Mouse (Mus musculus): Measurements from ENCODE around the gene Ptk7.

Ptk7 gene

DNA sequence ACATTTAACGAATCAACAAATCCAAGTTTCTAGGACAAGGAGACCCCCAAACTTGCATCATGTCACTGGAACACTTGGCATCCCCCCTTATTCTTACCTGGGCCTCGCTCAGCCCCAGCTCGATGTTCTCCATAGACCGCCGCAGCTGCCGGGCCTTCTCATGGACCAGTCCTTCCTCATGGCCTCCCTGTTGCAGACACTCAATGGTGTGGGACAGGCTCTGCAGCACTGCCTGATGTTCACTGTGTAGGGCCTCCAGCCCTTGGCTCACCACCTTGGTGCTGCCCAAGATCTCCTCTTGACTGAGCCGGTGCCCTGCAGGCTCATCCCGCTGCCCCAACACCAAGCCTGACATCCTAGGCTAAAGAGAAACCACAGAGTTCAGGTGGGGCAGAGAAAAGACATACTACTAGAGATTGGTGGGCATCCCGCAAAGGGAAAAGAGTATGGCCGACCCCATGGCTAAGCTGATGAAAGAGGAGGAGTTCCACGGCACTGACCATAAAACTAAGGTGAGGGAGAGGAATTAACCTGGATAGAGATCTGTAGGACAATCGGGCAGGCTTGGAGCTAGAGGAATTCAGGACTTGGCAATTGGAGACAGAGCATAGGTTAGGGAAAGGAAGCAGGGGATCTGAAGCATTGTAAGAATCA is 15.0 kb upstream of the Ptk7 start:
- no peak for DNase-seq

GRCm38 (mm10) chr17:46642060-46642459 is 12.8 kb upstream of the Ptk7 start:
- no peak for DNase-seq

DNA sequence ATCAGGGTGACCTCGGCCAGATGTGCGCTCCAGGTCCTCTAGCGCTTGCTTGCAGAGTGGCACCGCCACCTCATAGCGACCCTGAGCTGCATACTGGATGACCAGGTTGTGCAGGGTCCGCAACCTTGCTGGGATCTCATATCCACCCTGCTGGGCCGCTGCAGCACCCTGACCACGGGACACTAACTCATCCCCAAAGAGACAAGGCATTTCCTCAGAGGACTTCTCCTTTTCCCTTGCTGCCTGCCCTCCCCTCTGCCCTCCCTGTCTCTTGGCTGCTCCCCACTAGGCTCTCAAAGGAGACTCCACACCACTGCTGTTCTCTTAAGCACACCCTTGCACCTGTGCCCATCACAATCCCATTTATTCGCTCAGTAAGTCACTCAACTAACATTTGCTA is 10.6 kb upstream of the Ptk7 start:
- DNase-seq = no peak

DNA sequence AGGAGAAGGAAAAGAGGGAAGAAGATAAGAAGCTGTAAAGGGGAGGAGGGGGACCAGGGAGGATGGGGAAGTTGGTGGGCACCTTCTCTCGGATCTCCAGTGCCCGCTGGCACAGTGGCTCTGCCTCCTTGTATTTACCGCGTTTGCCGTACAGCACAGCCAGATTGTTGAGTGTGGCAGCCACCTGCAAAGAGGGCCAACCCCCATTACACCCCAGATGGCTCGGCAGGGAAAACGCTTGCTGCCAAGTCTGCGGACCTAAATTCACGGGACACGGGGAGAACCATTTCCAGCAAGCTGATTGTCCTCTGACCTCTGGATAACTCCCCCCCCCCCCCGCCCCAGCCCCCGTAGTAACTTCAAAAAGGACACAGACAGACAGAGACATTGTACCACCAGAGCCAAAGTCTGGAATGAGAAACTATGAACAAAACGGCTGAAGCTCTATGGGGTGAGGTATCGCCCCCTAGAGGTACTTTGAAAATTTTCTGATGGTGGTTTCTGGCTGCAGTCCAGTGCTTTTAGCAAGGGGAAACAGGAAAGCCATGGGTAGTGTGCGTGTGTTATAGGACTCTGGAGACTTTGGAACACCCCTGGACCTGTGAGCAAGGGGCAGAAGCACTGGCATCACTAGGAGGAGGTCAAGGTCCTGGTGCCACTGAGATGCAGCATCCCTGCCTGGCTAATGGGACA is 7.7 kb upstream of the Ptk7 start:
- DNase-seq = peak; percentile 87

DNA sequence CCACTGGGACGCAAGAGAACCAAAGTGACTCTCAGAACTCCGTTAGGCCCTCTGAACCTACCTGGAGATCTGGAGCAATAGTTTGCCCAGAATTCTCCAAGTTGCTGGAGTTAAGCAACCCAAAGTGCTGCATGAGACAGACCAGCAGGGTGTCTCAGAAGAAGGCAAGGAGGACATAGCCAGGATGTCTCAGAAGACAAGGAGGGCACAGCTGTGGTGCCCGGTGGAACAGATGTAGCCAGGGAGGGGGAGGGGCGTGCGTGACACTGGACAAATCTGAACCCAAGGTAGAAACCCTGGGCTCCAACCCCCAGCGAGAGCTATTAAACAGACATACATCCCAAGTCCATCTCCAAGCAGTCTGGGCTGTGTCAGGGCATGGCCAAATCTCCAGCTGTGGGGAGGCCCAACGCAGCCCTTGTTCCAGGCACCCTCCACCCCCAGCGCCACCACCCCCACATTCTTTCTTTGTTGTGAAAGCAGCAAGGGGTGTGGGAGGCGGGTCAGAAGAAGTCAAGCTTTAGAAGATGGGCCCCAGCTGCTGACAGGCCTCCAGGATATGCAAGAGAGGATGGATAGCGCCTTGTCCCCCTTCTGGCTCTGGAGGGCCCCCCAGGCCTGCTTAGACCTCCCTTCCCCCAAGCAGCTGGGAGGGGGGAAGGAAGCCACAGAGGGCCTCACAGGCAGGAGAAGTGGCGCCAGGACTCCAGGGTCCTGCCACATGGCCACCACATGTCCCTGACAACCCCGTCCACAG is 559 bp upstream of the Ptk7 start:
- DNase-seq = peak; percentile 79

DNA sequence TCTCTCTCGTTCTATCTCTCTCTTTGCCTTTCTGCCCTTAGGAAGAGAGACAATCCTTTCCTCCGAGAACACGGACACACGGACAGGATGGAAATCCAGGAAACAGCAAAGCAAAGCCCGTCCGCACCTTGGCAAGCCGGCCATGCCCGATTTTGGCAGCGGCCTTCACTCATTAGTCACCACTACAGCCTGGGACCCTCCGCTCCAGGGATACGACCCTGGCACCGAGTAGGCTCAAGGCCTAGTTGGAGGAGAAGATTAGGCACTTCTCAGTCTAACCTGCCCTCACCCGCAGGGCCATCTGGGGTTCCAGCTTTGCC is 873 bp downstream of the Ptk7 start:
- DNase-seq = no peak

DNA sequence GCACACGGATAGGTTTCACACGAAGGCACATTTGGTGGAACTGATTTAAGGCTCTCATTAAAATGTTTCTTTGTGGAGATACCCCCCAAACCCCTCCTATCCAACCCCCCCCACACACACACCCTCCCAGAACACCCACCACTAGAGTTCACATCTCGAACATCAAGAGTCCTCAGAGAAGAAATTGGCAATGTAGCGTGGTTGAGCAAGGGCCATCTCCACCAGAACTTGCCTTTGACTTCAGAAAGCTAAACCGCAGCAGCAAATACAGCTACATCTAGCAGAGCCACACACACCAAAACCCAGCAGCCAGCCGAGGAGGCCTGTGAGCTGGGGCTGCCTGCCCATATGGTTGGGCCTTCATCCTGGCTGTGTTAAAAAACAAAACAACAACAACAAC is 1.9 kb downstream of the Ptk7 start:
- DNase-seq = peak; percentile 37

DNA sequence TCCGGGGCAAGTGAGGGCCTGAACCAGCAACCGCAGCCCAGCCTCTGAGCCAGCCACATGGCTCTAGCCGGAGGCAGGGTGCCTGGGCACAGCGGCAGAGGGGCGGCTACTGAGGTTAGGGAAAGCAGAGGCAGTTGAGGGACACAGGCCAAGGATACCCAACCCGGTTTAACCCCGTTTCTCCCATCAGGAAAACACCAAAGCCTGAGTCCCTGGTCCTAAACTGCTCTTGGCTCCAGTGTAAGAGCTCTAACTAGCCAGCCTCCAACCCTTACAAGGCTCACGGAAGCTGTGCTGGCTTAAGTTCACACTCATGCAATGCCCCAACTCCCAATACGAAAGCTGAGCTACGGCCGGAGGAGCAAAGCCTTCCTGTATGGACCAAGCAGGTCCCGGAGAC is 4.7 kb downstream of the Ptk7 start:
- DNase-seq = no peak

DNA sequence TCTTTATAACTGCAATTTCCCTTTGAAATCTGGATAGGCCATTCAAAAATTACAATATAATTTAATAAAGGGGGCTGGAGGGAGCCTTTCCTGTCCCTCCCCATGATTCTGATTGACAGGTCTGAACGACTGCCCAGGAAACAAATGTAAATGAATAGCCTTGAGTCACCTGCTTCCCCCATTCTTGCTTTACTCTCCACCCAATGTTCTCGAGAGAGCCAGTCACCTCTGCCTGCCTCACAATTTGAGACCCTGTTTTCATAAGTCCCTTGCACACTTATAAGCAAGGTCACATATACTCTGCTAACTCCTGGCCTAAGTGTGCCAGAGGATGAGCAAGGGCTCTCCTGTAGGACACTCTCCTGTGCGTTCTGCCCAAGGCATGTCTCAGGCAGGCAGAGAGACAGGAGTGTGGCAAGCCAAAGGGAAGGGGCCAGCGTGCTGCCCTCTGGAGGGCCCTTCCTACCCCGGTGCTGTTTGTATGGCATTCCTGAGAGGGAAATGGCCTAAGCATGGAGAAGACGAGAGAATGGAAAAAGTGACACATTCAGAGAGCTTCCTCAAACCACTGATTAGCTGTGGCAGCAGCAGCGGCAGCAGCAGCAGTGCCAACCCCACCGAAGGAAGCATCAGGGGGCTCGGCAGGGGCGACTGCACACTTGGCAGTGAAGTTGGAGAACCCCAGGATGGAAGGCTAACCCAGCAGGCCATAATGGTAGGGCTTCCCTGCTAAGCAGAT is 5.3 kb downstream of the Ptk7 start:
- peak; percentile 43 for DNase-seq

DNA sequence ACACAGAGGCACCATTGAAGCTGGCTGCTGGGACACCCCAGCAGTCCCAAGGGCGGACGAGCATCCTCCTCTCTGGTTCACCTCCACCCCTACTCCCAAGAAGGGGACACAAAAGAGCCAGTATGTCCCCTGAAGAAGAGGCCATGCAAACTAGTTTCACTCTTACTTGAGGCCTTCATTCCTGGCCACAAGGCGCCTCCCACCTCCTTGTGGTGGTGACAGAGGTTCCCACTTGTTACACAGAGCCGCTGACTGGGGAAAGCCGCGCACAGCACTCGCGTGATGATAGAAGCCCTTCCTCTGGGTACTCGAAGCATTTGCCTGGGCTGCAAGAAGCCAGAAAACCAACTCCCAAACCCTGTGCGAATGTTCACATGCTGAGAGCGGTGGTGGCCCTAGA is 7.0 kb downstream of the Ptk7 start:
- peak; percentile 40 for DNase-seq

- peak; percentile 64 for DNase-seq
Observed at GRCm38 (mm10) chr17:46621324-46621723, 8.0 kb downstream of the Ptk7 start.

DNA sequence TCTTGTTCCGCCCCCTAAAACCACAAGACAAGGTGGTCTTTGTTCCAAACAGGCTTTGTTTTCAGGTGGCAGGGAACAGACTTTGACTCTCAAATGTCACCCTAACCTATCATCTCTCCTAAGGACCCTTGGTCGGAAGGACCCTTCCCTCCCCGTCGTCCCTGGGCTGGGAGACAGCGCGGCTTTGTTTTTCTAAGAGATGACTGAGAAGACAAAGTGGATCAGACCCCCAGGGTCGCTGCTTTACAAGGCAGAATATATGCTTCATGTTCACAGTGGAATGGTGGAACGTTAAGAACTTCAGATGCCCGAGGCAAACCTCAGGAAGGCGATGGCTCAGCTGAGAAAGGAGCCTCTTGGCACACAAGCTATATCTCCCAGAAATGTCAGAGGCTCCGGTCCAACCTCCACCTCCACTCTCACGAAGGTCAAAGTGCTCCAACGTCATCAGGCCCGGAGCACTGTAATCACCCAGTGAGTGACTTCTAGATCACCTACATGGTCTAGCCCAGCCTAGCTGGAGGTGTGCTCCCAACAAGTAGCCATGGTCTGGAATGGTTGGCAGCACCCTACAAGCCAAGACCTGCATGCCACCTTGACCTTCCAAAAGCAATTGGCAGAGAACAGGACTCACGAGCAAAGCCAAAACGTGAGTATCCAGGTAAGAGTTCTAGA is 9.5 kb downstream of the Ptk7 start:
- DNase-seq = no peak

DNA sequence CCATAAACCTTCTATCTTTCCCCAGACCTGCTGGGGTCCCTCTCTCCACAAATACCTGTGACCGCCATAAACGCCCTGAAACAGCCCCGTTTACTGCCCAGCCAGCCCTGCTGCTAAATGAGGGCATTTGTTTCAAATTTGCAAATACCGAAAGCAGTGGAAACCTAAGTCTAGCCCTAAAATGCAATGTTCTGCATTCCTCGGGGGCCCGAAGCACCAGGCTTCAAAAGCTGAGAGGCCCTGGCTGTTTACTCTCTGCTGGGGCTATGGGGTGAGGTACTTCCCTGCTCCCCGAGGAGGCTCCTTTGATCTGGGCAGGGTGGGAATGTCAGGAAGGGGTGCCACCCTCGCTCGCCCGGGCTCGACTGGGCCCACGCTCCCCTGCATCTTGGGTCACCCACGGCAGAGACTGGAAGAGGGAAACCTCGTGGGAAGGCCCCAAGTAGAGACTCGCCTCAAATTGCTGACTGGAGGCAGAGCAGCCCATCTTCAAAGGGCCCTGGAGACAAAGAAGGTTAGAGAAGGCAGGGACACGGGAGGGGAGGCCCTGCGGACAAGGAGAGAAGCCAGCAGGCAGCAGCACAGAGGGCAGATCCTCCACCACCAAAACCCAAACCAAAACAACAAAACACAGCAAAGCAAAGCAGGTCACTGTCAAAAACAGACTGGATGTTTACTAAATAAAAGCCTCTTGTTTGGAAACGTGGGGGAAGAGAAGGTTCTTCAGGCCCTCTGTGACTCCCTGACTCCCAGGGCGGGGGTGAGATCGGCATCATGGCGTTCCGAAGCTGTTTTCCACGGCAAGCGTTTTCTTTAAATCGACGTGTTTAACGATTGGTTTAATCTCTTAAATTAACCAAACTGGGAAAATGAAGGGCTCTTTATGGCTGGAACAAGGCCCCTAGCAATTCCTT is 10.3 kb downstream of the Ptk7 start:
- no peak for DNase-seq

- DNase-seq = no peak
Observed at GRCm38 (mm10) chr17:46618394-46618768, 10.9 kb downstream of the Ptk7 start.

DNA sequence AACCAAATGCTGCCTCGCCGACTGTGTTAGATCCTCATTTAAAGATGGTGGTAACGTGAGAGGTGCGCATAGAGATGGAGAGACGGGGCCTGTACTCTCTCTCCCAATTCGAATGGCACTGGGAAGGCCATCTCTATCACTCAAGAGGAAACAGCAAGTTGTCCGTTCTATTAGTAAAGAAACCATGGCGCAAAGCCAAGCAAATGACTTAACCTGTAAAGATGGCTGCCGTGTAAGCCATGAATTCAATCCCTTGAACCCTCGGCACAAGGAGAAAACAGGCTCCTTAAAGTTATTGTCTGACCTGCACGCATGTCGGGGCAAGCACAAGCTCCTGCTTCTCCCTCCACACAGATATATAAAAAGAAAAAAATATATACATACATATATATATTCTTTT is 11.5 kb downstream of the Ptk7 start:
- no peak for DNase-seq

- no peak for DNase-seq
Observed at GRCm38 (mm10) chr17:46613229-46613628, 16.1 kb downstream of the Ptk7 start.

GRCm38 (mm10) chr17:46612820-46613219 is 16.5 kb downstream of the Ptk7 start:
- peak; percentile 62 for DNase-seq

DNA sequence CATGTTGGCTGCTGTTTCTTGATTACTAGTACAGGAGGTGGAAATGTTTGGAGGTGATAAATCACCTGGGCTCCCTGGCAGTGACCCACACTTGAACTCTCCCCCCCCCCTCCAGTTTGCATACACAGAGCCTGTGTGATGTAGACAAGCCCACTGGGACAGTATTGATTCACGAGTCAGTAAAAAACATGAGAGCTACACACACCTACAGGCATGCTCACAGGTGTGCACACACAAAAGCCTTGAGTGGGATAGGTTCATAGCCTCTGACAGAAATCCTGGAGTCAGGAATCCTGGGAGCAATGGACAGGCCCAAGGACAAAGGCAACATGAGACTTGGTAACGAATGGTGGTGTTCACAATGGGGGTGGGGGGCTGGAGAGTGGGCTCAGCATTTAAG is 17.1 kb downstream of the Ptk7 start:
- no peak for DNase-seq

- no peak for DNase-seq
Observed at GRCm38 (mm10) chr17:46611316-46611715, 18.0 kb downstream of the Ptk7 start.

DNA sequence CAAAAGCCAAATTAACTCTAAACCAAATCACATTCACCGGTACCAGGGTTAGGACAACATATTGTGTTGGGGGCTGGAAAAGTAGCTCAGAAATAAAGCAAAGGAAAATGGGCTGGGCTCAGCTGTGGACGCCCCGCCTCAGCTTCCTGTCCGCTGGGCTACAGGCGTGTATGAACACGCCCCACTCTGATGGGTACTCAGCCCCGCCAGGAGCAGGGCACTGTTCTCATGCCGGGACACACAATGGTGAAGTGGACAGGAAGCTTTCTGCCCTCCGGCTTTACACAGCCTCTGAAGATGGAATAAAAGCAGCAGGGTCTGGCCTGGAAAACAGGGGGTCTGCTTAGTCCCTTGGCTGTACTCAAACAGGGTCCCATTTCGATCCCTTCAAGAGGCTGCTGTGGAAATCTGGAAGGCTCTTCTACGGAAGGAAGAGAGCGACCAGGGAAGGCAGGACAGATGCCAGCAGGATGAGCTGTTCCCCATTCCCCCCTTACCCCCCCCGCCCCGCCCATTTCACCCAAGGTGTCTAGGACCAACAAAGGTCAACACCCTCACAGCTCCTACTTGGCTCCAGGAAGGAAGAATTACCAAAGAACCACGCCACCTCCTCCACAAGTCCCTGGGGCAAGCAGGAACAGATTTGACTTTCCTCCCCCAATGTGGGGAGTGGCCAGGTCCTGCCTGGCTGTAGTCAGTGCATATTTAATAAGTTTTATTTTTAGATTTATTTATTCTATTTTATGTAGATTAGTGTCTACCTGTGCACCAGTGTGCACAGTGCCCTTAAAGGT is 19.4 kb downstream of the Ptk7 start:
- peak; percentile 84 for DNase-seq

DNA sequence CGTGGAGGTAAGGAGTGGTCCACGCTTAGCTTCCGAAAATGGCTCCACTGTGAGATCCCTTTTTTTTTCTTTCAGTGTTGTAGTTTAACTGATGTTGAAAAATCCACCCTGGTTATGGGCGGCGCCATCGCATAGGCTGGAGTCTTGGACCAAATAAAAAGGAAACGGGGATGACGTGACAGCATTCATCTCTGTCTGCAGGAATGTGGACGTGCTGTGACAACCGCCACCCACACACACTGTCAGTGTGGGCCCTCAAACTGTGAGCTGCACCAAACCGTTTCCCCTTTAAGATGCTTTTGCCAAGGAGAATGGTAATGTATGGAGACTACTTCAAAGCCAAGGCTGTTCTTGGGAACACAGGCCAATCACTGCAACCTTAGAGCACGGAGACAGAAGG is 23.3 kb downstream of the Ptk7 start:
- no peak for DNase-seq
